Mouse (Mus musculus): ENCODE measurements around the gene Ndufs2.

- TF ChIP-seq POLR2A (IDR thresholded peaks at IDR 0.05; ENCODE audit: control insufficient read depth, extremely low read depth, insufficient read depth, low read length, poor library complexity) (no peak), CTCF (IDR thresholded peaks at IDR 0.05; ENCODE audit: borderline replicate concordance, control insufficient read depth, extremely low read depth, insufficient read depth, low read length, poor library complexity) (no peak)
Measured at GRCm38 (mm10) chr1:171274171-171274570, 23.0 kb upstream of the Ndufs2 start.

Measured in thymus, adult 2 months (tissue).